Mouse (Mus musculus) testis, adult 2 months (tissue): Measurements from ENCODE around the gene Adamts12. TPM values are rescaled to one million over a fixed set of nuclear protein-coding genes. Genes with fewer than 3 reads are reported as not detected.

ENCODE experiments used
- H3K27ac ChIP-seq: fragments of 200-500 bp; 2 replicates; pipeline ENCODE4 v1.5.1; 2012; ENCODE audit warnings: low read depth, low read length; ENCODE audit not compliant: control insufficient read depth, insufficient read depth
- H3K27me3 ChIP-seq: fragments of 200-500 bp; 2 replicates; pipeline ENCODE4 v1.6.1; 2012; ENCODE audit warnings: mild to moderate bottlenecking, low read length, moderate library complexity; ENCODE audit not compliant: control insufficient read depth, insufficient read depth
- H3K36me3 ChIP-seq: fragments of 200-500 bp; 2 replicates; pipeline ENCODE4 v1.6.1; 2012; ENCODE audit warnings: mild to moderate bottlenecking, low read length; ENCODE audit not compliant: control insufficient read depth, insufficient read depth
- H3K4me1 ChIP-seq: fragments of 200-500 bp; 2 replicates; pipeline ENCODE4 v1.6.1; 2012; ENCODE audit warnings: low read length; ENCODE audit not compliant: control insufficient read depth, insufficient read depth
- H3K4me3 ChIP-seq: fragments of 200-500 bp; 2 replicates; pipeline ENCODE4 v1.5.1; 2012; ENCODE audit warnings: low read depth, mild to moderate bottlenecking, low read length, moderate library complexity, mixed read lengths; ENCODE audit not compliant: control insufficient read depth
- CTCF ChIP-seq: fragments of 200-500 bp; IDR thresholded peaks from 2 replicates; pipeline ENCODE4 v1.5.1; 2012; ENCODE audit warnings: low read depth, mild to moderate bottlenecking, inconsistent platforms, low read length, moderate library complexity; ENCODE audit not compliant: control insufficient read depth, insufficient read depth, insufficient replicate concordance
- POLR2A ChIP-seq: fragments of 200-500 bp; IDR thresholded peaks from 2 replicates; pipeline ENCODE4 v1.6.1; 2012; ENCODE audit warnings: low read depth, mild to moderate bottlenecking, inconsistent platforms, low read length, moderate library complexity; ENCODE audit not compliant: control insufficient read depth
- polyA plus RNA-seq: library from polyadenylated mRNA; depleted of rRNA; stranded (reverse); fragments of >200 nt; gene quantifications from 2 replicates; pipeline ENCODE4 v1.2.3, GENCODE M21; 2012

The Adamts12 gene
- polyA plus RNA-seq, 1 experiment: 0.26 TPM

GRCm38 (mm10) chr15:11198246-11198795 lies 133.7 kb downstream of the Adamts12 start:
- no peak overlapping the region for H3K27ac ChIP-seq
- H3K4me3 ChIP-seq: no peak overlapping the region
- H3K27me3 ChIP-seq: no peaks in the 10 kb centered on the region
- no peak for TF ChIP-seq POLR2A
- no peaks in the 10 kb centered on the region for H3K4me1 ChIP-seq
- H3K36me3 ChIP-seq: no peaks in the 10 kb centered on the region

GRCm38 (mm10) chr15:11203084-11203483 lies 138.5 kb downstream of the Adamts12 start:
- H3K4me3 ChIP-seq: no peak overlapping the region
- H3K4me1 ChIP-seq: no peaks in the 10 kb centered on the region
- no peaks in the 10 kb centered on the region for H3K27me3 ChIP-seq
- no peak for TF ChIP-seq POLR2A
- no peak for TF ChIP-seq CTCF
- no peak overlapping the region for H3K27ac ChIP-seq
- no peaks in the 10 kb centered on the region for H3K36me3 ChIP-seq

DNA sequence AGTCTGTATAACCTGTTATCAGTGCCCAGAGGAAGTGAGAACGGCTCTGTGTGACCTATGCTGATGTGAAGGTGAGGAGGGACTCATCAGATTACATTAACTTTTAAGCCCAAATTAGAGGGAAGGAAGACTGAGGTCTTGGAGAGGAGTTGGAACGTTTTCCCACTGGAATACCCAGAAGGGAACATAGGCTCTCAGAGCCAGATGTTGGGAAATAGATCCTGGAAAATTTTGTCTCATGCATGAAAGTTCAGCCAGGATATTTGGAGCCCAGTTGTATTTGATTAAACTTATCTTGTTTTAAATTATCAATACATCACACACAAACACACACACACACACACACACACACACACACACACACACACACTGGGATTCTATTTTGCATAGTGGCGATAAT lies 140.3 kb downstream of the Adamts12 start:
- Histone ChIP-seq H3K27ac (no peak overlapping the region), H3K36me3 (no peaks in the 10 kb centered on the region), H3K4me1 (no peaks in the 10 kb centered on the region), H3K27me3 (no peaks in the 10 kb centered on the region), H3K4me3 (no peak overlapping the region)
- TF ChIP-seq POLR2A: no peak
- TF ChIP-seq CTCF: no peak

DNA sequence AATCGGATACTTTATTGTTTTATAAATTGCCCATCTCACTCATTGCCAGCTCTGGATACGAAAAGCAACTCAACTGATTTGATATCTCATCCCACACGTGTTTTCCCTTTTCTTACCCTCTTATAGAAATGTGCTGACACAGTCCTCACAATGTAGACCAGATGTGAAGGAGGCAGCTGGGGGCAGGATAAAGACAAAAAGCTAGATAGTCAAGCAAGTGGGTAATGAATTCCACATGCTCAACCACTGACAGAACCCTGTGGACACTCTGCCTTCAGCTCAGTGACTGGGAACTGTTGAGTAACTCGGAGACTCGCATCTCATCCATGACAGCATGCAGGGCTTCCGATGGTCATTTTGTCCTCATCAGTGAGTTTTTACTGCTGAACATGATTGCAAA lies 146.4 kb downstream of the Adamts12 start:
- H3K4me3 ChIP-seq: no peak overlapping the region
- no peak for TF ChIP-seq CTCF
- no peak for TF ChIP-seq POLR2A
- no peaks in the 10 kb centered on the region for H3K27me3 ChIP-seq
- no peak overlapping the region for H3K27ac ChIP-seq
- no peaks in the 10 kb centered on the region for H3K4me1 ChIP-seq
- H3K36me3 ChIP-seq: no peaks in the 10 kb centered on the region

DNA sequence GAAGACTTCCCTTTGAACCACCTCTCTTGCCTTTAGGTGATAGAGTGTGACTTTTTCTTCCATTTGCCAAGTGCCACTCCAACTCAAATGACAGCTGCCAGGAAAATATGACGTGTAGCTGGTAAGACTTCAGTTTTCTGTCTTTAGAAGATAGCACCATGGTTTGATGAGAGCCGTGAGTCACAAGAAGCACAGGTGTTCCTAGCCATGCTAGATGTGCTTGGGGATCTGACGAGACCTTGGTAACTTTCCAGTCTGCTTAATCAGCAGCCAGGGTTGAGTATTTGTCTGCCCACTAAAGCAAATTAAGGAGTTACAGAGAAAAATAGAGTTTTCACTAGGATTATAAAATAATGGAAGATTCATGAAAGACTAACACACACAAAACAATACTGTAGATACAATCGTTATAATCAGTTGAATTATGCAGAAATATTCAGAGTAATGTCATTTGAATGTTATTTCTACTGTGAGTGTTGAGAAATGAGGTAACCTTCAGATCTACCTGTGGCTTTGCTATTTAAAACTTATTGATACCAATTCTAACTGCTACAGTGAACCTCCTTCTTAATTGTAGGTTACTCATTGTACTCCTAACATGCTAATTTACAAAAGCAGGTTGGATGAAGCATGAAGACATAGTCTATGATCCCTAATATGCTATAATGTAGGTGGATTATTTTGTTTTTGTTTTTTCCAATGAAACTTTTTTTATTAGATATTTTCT lies 169.5 kb downstream of the Adamts12 start:
- Histone ChIP-seq H3K27ac (no peak overlapping the region), H3K4me3 (no peak overlapping the region), H3K36me3 (no peaks in the 10 kb centered on the region), H3K4me1 (no peaks in the 10 kb centered on the region), H3K27me3 (no peaks in the 10 kb centered on the region)
- TF ChIP-seq CTCF: no peak
- TF ChIP-seq POLR2A: no peak

GRCm38 (mm10) chr15:11240406-11240805 lies 175.8 kb downstream of the Adamts12 start:
- Histone ChIP-seq H3K27ac (no peak overlapping the region), H3K4me1 (no peaks in the 10 kb centered on the region), H3K27me3 (no peaks in the 10 kb centered on the region), H3K36me3 (no peaks in the 10 kb centered on the region), H3K4me3 (no peak overlapping the region)
- TF ChIP-seq POLR2A (no peak), CTCF (no peak)

DNA sequence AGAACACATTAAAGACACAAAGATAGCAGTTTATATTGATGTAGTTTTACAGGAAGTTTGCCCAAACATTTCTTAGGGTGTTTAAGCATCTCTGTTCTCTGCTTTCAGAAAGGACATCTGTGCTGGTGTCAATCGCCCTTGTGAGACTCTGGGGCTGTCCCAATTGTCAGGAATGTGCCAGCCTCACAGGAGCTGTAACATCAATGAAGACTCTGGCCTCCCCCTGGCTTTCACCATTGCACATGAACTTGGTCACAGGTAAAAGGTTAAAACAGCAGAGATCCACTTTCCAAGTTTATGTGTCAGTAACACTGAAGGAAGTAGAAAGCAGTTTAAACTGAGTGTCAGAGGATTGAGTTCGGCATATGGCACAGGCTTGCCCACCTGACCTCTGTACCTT lies 176.7 kb downstream of the Adamts12 start:
- Histone ChIP-seq H3K4me1 (no peaks in the 10 kb centered on the region), H3K36me3 (no peaks in the 10 kb centered on the region)
- TF ChIP-seq CTCF (no peak), POLR2A (no peak)

GRCm38 (mm10) chr15:11246402-11246801 lies 181.8 kb downstream of the Adamts12 start:
- no peak overlapping the region for H3K4me3 ChIP-seq
- H3K36me3 ChIP-seq: no peaks in the 10 kb centered on the region
- TF ChIP-seq POLR2A: no peak
- TF ChIP-seq CTCF: no peak
- no peaks in the 10 kb centered on the region for H3K27me3 ChIP-seq
- H3K4me1 ChIP-seq: no peaks in the 10 kb centered on the region
- no peak overlapping the region for H3K27ac ChIP-seq

More for the DNA sequence above, 176.7 kb downstream of the Adamts12 start:
- Histone ChIP-seq H3K27ac (no peak overlapping the region), H3K27me3 (no peaks in the 10 kb centered on the region), H3K4me3 (no peak overlapping the region)
